Mouse (Mus musculus): ENCODE measurements around the gene Ttll7. TPM values are rescaled to one million over a fixed set of nuclear protein-coding genes. Genes with fewer than 3 reads are reported as not detected.

Ttll7 gene
- 0.52 and 0.79 TPM in 2 replicates for polyA plus RNA-seq (2015; fragmentation: Nextera tagmentation; extraction: Ambion mirVana)

GRCm38 (mm10) chr3:146851966-146852891 is at the start of gene Ttll7:
Ttll7 (plus strand) TSS chr3:146852367.
- no peaks in the 10 kb centered on the region for H3K9me3 ChIP-seq (ENCODE audit: low read length)
- DNase-seq (peak; percentile 74), ATAC-seq (peak; percentile 92)
- H3K4me2 ChIP-seq (ENCODE audit: low read depth, low read length) = peak within 1 kb of the TSS; percentile 73
- H3K4me1 ChIP-seq (ENCODE audit: insufficient read depth) = peaks cover 4% of the 10 kb centered on the region; the same call in 1 of the 2 replicates
- no peak for TF ChIP-seq EP300 (IDR thresholded peaks at IDR 0.05; ENCODE audit: low read depth)
- TF ChIP-seq CTCF (IDR thresholded peaks at IDR 0.05; ENCODE audit: low read depth) = no peak
- no peaks in the 10 kb centered on the region for H3K36me3 ChIP-seq (replicated peaks; ENCODE audit: insufficient read depth, low read length)
- peak within 1 kb of the TSS; percentile 39; the same call in 1 of the 2 replicates for H3K9ac ChIP-seq (replicated peaks)
- H3K27ac ChIP-seq (ENCODE audit: low read depth) = no peak within 1 kb of the TSS
- WGBS (ENCODE audit: insufficient replicate concordance) = 3% methylated on average over 36 of the region's 36 CpGs
- peak within 1 kb of the TSS; percentile 49 for H3K4me3 ChIP-seq (ENCODE audit: low read depth, low read length)
- H3K27me3 ChIP-seq (ENCODE audit: insufficient read depth, low read length) = peaks cover 3% of the 10 kb centered on the region; the same call in 1 of the 2 replicates

- H3K27ac ChIP-seq (ENCODE audit: low read depth) = peak overlapping the region; percentile 92
- 1% methylated on average over 44 of the region's 60 CpGs for WGBS (ENCODE audit: insufficient replicate concordance)
- H3K36me3 ChIP-seq (replicated peaks; ENCODE audit: insufficient read depth, low read length) = peaks cover 3% of the 10 kb centered on the region; the same call in 1 of the 2 replicates
- ATAC-seq (peak; percentile 58), DNase-seq (peak; percentile 63)
- TF ChIP-seq CTCF (IDR thresholded peaks at IDR 0.05; ENCODE audit: low read depth) = no peak
- TF ChIP-seq EP300 (IDR thresholded peaks at IDR 0.05; ENCODE audit: low read depth) = no peak
- peak overlapping the region; percentile 80 for H3K4me2 ChIP-seq (ENCODE audit: low read depth, low read length)
- peak overlapping the region; percentile 84 for H3K4me3 ChIP-seq (ENCODE audit: low read depth, low read length)
- H3K9ac ChIP-seq (replicated peaks) = peak overlapping the region; percentile 85
- H3K4me1 ChIP-seq (ENCODE audit: insufficient read depth) = no peaks in the 10 kb centered on the region
- H3K9me3 ChIP-seq (ENCODE audit: low read length) = no peaks in the 10 kb centered on the region
- H3K27me3 ChIP-seq (ENCODE audit: insufficient read depth, low read length) = no peaks in the 10 kb centered on the region
Observed at GRCm38 (mm10) chr3:146812041-146812878, 39.9 kb upstream of the Ttll7 start.

GRCm38 (mm10) chr3:146812901-146813393 is 39.2 kb upstream of the Ttll7 start, which contains the start of gene Prkacb:
Prkacb (minus strand) TSS chr3:146812990.
- Histone ChIP-seq H3K27me3 (ENCODE audit: insufficient read depth, low read length) (no peaks in the 10 kb centered on the region), H3K9ac (replicated peaks) (peak within 1 kb of the TSS; percentile 85)
- WGBS (ENCODE audit: insufficient replicate concordance) = under 1% methylated on average over 59 of the region's 60 CpGs

GRCm38 (mm10) chr3:146813624-146814023 is 38.5 kb upstream of the Ttll7 start:
- no peak for DNase-seq
- peak overlapping the region; percentile 80 for H3K4me2 ChIP-seq (ENCODE audit: low read depth, low read length)
- TF ChIP-seq CTCF (IDR thresholded peaks at IDR 0.05; ENCODE audit: low read depth) (no peak), EP300 (IDR thresholded peaks at IDR 0.05; ENCODE audit: low read depth) (no peak)
- no peaks in the 10 kb centered on the region for H3K9me3 ChIP-seq (ENCODE audit: low read length)
- no peaks in the 10 kb centered on the region for H3K4me1 ChIP-seq (ENCODE audit: insufficient read depth)
- peak overlapping the region; percentile 84 for H3K4me3 ChIP-seq (ENCODE audit: low read depth, low read length)
- H3K9ac ChIP-seq (replicated peaks) = peak overlapping the region; percentile 85
- H3K27ac ChIP-seq (ENCODE audit: low read depth) = peak overlapping the region; percentile 92
- 49% methylated on average over 7 of the region's 7 CpGs for WGBS (ENCODE audit: insufficient replicate concordance)
- no peaks in the 10 kb centered on the region for H3K36me3 ChIP-seq (replicated peaks; ENCODE audit: insufficient read depth, low read length)
- no peak for ATAC-seq
- no peaks in the 10 kb centered on the region for H3K27me3 ChIP-seq (ENCODE audit: insufficient read depth, low read length)

More at GRCm38 (mm10) chr3:146812901-146813393, 39.2 kb upstream of the Ttll7 start, which contains the start of gene Prkacb:
- peak; percentile 90 for DNase-seq
- Histone ChIP-seq H3K36me3 (replicated peaks; ENCODE audit: insufficient read depth, low read length) (no peaks in the 10 kb centered on the region), H3K27ac (ENCODE audit: low read depth) (peak within 1 kb of the TSS; percentile 92), H3K4me3 (ENCODE audit: low read depth, low read length) (peak within 1 kb of the TSS; percentile 84), H3K4me2 (ENCODE audit: low read depth, low read length) (peak within 1 kb of the TSS; percentile 80), H3K4me1 (ENCODE audit: insufficient read depth) (no peaks in the 10 kb centered on the region), H3K9me3 (ENCODE audit: low read length) (no peaks in the 10 kb centered on the region)
- ATAC-seq = peak; percentile 97
- TF ChIP-seq EP300 (IDR thresholded peaks at IDR 0.05; ENCODE audit: low read depth) (no peak), CTCF (IDR thresholded peaks at IDR 0.05; ENCODE audit: low read depth) (no peak)

- Histone ChIP-seq H3K27ac (ENCODE audit: low read depth) (no peak overlapping the region), H3K4me3 (ENCODE audit: low read depth, low read length) (no peak overlapping the region), H3K4me1 (ENCODE audit: insufficient read depth) (no peaks in the 10 kb centered on the region), H3K27me3 (ENCODE audit: insufficient read depth, low read length) (no peaks in the 10 kb centered on the region), H3K4me2 (ENCODE audit: low read depth, low read length) (no peak overlapping the region), H3K36me3 (replicated peaks; ENCODE audit: insufficient read depth, low read length) (no peaks in the 10 kb centered on the region), H3K9ac (replicated peaks) (no peak overlapping the region), H3K9me3 (ENCODE audit: low read length) (no peaks in the 10 kb centered on the region)
- TF ChIP-seq EP300 (IDR thresholded peaks at IDR 0.05; ENCODE audit: low read depth) (no peak), CTCF (IDR thresholded peaks at IDR 0.05; ENCODE audit: low read depth) (no peak)
- DNase-seq (no peak), ATAC-seq (no peak)
- WGBS (ENCODE audit: insufficient replicate concordance) = 79% methylated on average over 4 of the region's 4 CpGs
Observed at GRCm38 (mm10) chr3:146820718-146821117, 31.4 kb upstream of the Ttll7 start.
